Mouse (Mus musculus) CD4-positive naive resting alpha-beta T cell, adult 57 days (primary cell): Measurements from ENCODE around the gene Slc35d2. TPM values are rescaled to one million over a fixed set of nuclear protein-coding genes. Genes with fewer than 3 reads are reported as not detected.

Experiments
- total RNA-seq: library from RNA; stranded (reverse); gene quantifications from one replicate; pipeline ENCODE4 v1.2.4, GENCODE M21; 2023

Gene Slc35d2
- 18.2 TPM for total RNA-seq

DNA sequence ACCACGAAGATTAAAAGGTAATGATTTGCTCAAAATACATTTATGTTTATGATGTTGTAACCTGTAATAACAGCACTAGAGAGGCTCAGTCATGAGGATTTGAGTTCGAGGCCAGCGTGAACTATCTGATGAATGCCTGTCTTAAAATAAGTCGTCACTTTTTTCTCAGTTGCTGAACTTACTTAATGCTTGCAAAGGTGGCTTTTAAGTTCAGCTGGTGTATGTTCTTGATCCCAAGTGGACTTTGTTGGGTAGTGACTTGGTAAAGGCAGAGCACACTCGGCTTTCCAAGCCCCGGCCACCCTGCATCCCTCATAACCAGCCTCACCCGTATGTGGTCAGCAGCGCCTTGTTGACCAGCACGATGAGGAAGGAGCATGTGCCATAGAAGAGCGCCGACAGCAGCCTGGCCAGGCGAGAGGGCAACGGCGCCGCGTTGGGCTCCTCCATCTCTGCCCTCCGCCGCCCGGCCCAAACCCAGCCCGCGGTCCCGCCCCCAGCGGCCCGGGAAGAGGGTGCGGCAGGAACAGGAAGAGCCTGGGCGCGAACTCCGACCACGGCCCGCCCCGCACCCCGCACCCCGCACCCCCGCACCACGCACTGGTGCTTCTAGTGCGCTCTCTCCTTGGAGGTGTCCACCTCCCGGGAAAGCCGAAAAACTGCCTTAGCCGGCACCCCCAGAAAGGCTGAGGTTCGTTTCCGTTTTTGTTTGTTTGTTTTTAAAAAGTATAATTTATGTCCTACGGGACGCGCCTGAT is at the start of gene Slc35d2:
Gene Slc35d2 (minus strand): TSS at position 511 of the 758 bp plus-strand sequence.

DNA sequence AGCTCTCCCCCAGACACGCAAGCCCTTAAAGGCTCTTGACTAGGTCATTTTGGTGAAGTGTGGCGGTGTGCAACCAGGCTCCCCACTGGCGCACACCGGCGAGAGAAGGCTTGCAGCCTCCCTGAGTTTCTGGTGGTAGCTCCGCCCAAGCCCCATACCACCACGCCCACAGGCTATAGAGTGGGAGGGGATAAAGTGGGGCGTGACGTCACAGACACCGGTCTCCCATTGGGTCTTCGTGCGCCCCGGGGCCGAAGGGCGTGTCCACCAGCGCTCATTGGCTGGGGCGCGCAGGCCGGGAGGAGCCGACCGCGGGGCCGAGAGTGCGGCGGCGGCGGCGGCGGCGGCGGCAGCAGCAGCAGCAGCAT is 32.4 kb upstream of the Slc35d2 start, which contains the start of gene Habp4:
Gene Habp4 (plus strand): TSS at position 277 of the 368 bp plus-strand sequence.

DNA sequence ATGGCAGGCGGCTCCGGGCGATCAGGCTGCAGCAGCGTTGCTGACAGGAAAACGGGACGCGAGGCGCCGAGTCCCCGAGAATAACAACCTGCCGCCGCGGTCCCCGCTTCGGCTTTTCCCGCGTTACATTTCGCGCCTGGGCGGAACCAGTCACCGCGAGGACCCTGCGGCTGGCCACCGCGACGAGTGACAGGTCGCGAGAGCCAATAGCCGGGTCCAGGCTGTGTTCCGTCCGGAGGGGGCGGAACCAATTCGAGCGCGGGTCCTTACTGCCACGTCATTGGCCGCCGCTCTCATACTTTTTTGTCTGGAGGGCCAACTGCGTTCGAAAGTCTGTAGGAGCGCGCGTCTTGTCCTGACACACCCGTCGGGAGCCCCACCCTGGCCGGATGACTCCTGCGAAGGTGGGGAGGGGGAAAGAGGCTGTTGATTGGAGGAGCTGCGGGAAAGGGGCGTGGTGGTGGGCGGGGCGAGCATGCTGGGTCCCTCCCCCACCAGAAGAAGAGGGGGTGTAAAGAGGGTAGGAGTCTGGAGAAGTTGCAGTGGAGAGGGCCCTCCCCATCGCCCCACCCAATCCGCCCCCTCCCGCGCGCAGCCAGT is 24.0 kb upstream of the Slc35d2 start, which contains the start of gene Zfp367:
Gene Zfp367 (minus strand): TSS at position 120 of the 600 bp plus-strand sequence.

DNA sequence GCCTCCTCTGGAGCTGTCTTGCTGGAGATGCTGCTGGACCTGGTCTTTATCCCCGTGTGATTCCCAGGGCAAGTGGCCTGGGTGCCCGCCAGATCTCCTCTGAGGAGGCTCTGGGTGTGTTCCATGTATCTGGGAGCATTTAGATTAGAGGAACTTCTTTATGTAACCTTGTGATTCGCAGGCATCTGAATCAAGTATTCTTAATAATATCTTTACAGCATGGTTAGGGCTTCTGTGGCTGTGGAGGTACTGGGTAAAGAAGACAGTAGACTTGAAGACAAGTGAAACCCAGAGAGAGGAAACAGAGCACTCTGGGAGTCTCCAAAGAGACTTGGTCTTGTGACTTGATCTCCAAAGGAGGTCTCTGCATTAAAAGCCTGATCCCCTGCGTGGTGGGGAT is 40.0 kb downstream of the Slc35d2 start, which contains the start of gene Hsd17b3:
Gene Hsd17b3 (minus strand): TSS at position 101 of the 400 bp plus-strand sequence.

Other genes starting within 250 kb of the Slc35d2 start
- gene Hsd17b3, start 40.1 kb downstream of the Slc35d2 start, total RNA-seq: not detected
- 9.3 TPM for gene Zfp367, start 23.8 kb upstream of the Slc35d2 start, total RNA-seq
- 19.3 TPM for gene Habp4, start 32.5 kb upstream of the Slc35d2 start, total RNA-seq
- gene Cdc14b, start 145.9 kb upstream of the Slc35d2 start, total RNA-seq: 24.0 TPM
- 57.7 TPM for gene Aaed1, start 183.3 kb upstream of the Slc35d2 start, total RNA-seq
- gene Ctsl, start 241.5 kb upstream of the Slc35d2 start, total RNA-seq: 27.8 TPM